Mouse (Mus musculus): ENCODE measurements around the gene AC170998.1.

GRCm38 (mm10) chr17:28710291-28710688, 15.6 kb upstream of the AC170998.1 start:
- TF ChIP-seq CTCF (IDR thresholded peaks at IDR 0.05; ENCODE audit: borderline replicate concordance, insufficient read depth, low read length) (no peak), POLR2A (IDR thresholded peaks at IDR 0.05; ENCODE audit: low read depth, low read length) (no peak)

Measured in embryonic fibroblast, embryonic 13.5 days (primary cell).